Mouse (Mus musculus) left cerebral cortex, postnatal 25 days (tissue): ENCODE measurements around the gene Nab2. TPM values are rescaled to one million over a fixed set of nuclear protein-coding genes. Genes with fewer than 3 reads are reported as not detected.

Experiments used
- DNase-seq, 2 experiments: peaks; one replicate each; pipeline ENCODE4 v3.0.0; 2022; ENCODE audit warnings: low spot score in 2 of 2, mixed read lengths in 1 of 2
- intact Hi-C: fragments of 180-260 bp; cut with DNase I; formaldehyde crosslinking; loops from one replicate; pipeline ENCODE4 v1.15.1; 2025
- total RNA-seq, 2 experiments: library from RNA; stranded (reverse); gene quantifications; 2 replicates each; pipeline ENCODE4 v1.2.3; 2021

Gene Nab2
- total RNA-seq: 10 to 100 TPM; 40.2 to 43.9 TPM

GRCm38 (mm10) chr10:127668093-127669050, at the start of gene Nab2:
Gene Nab2 (minus strand): TSS chr10:127668568.
- intact Hi-C loops: loop anchor here (2.0 kb wide), 1 partner anchor 26 kb away; the partner anchor contains the start of gene Stat6
- DNase-seq: peak; percentile 81 to 89

DNA sequence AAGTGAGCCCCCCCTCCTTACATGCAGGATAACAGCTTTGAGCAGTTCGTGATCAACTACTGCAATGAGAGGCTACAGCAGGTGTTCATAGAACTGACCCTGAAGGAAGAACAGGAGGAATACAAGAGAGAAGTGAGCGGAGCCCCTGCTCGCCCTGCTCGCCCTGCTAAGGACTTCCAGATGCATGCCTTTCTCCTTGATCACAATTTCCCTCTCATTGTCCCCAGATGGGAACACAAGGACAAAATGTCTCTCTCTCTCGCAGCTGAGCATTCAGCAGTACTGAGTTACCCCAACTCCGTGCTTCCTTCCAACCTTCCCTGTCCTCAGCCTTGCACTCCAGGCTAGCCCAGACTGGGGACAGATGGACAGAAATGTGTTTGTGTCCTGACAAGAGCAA, 44.4 kb upstream of the Nab2 start:
- DNase-seq: no peak
- intact Hi-C loops: no loop called here

DNA sequence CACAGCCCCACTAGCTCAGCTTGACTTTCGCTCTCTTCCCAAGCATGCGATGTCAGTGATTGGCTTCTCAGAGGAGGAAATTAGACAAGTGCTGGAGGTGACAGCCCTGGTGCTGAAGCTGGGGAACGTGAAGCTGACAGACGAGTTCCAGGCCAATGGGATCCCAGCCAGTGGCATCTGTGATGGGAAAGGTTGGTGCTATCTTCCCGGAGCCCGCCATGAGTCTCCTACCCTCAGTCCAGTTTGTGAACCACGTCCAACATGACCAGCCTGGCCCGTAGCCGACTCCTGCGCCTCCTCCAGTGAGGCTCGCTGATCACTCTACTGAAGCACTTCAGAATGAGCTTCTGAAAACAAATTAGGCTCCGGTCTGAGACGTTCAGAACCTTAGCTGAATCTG, 42.0 kb upstream of the Nab2 start:
- intact Hi-C loops: no loop called here
- DNase-seq: no peak

DNA sequence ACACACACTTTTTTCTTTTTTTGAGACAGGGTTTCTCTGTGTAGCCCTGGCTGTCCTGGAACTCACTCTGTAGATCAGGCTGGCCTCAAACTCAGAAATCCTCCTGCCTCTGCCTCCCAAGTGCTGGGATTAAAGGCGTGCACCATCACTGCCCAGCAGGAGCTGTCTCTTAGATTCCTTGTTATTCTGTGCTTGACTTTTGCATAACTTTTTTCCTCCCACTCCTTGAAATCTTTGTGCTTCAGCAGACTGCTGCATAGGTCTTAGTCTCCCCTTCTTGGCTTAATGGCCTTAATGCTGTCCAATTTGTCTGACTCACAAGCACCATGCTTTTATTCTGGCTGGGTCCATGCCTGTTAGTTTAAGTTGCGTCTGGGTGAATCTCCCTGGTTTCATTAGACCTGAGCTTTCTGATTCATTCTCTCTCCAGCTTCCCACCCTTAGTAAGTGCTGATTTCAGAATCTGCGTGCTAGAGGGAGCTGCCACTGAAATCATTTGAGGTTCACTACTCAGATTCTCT, 40.5 kb upstream of the Nab2 start:
- intact Hi-C loops: no loop called here
- DNase-seq: no peak

GRCm38 (mm10) chr10:127707721-127708120, 39.4 kb upstream of the Nab2 start:
- intact Hi-C loops: no loop called here
- DNase-seq: no peak

DNA sequence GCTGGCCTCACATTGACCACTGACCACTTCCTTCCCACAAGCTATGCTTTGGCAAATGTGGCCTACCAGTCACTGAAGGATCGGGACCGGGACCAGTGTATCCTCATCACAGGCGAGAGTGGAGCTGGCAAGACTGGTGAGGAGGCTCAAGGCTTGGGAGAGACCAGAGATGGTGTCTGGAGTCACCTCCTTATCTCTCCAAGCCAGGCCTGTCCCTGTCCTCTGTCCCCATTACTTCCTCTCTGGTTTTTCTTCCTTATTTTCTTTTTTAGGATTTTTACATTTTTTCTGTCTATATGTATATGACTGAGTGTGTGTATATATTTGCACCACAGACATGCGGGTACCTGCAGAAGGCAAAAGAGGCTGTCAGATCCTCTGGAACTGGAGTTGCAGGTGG, 37.4 kb upstream of the Nab2 start:
- intact Hi-C loops: no loop called here
- no peak for DNase-seq

- intact Hi-C loops: no loop called here
- no peak for DNase-seq
Observed at GRCm38 (mm10) chr10:127704766-127705220, 36.4 kb upstream of the Nab2 start, which contains the start of gene Myo1a. Gene Myo1a (plus strand): TSS chr10:127705170.

DNA sequence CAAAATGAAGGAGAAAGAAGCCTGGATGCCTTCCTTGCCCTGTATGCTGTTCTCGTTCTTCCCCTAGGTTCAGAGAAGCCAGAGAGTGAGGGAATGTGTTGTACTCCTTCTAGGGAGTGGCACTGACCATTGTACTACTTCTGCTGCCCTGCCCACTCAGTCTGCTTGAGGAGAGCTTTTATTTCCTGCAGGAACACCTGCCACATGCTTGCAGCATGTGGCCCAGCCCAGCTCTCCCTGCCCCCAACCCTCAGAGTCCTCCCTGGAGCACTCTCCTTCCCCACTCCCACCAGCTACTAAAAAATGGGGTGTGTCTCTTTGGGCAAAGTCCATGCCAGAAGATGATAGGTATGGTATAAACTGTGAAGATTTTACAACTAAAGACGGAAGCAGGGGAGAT, 35.9 kb upstream of the Nab2 start:
- intact Hi-C loops: no loop called here
- no peak for DNase-seq

DNA sequence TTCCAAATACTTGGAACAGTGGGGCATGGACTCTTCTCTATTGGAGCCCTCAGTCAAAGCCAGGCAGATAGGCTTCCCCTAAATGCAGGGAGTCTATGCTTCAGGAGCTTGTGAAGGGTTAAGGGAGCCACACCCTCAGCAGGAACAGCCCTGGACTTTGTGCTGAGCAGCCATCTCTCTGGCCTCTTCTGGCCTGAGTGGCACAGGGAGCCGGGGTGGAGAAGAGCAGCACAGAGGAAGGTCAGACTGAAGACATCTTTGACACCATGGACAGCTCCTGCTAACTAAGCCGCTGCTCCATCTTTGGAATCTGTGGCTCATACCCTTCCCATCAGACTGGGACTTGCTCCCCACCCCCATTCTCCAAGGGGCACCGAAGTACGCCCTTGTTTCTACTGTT, 34.9 kb upstream of the Nab2 start:
- intact Hi-C loops: no loop called here
- DNase-seq: no peak

- intact Hi-C loops: loop anchor here (5.0 kb wide), 2 partner anchors 238 to 308 kb away; partner anchors contain the start of gene Hsd17b6
- no peak for DNase-seq
Observed at GRCm38 (mm10) chr10:127698966-127699365, 30.6 kb upstream of the Nab2 start.

DNA sequence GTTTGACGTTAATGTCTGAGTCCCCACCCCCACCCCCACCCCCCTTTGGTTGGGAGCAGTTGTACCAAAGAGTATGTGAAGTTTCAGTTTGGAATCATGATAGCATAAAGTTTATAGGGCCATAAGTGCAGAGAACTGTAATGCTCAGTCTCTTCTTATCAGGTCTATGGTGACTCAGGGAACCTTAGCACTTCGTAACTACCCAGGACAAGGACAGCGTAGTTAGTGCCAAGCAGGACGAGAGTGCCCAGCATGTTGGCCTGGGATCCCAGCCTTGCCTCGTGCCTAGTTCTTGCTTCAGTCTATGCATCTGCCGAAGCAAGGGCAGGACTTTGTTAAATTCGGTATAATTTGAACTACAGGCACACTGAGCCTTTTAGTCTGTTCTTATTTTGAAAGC, 27.4 kb upstream of the Nab2 start:
- intact Hi-C loops: loop anchor here (5.0 kb wide), 2 partner anchors 242 to 312 kb away; partner anchors contain the start of gene Hsd17b6
- no peak for DNase-seq

- peak; percentile 30 to 32 for DNase-seq
- intact Hi-C loops: loop anchor here (1.0 to 5.0 kb wide), 3 partner anchors 40 to 313 kb away; partner anchors contain the start of gene Hsd17b6
Observed at GRCm38 (mm10) chr10:127694636-127695035, 26.3 kb upstream of the Nab2 start.

DNA sequence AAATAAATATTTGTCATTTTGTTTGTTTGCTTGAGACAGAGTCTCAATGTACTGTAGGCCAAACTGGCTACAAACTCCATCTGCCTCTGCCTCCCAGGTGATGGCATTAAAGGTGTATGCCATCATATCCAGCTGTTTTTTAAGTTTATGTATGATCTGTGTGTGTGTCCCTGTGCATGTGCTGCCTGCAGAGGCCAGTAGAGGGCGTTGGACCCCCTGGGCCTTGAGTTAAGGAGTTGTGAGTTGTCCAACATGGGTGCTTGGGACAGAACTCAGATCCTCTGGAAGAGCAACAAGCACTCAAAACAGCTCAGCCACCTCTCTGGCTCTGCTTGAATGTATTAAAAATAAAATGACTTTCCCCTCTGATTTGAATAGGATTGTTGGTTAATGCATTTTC, 22.7 kb upstream of the Nab2 start:
- intact Hi-C loops: no loop called here
- no peak for DNase-seq

- no peak for DNase-seq
- intact Hi-C loops: no loop called here
Observed at GRCm38 (mm10) chr10:127682886-127683285, 14.5 kb upstream of the Nab2 start.

DNA sequence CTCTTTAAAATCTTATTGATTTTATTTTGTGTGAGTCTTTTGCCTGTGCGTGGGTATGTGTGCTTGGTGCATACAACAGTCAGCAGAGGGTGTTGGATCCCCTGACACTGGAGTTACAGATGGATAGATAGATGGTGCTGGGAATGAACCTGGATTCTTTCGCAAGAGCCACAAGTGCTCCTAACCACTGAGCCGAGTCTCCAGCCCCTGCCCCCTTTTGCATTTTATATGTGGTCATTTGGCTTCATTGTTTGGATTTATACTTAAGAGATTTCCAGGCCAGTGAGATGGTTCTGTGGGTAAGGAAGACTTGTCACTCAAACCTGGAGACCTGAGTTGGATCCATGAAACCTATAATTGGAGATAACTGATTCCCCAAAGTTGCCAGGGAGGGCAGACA, 11.5 kb upstream of the Nab2 start:
- DNase-seq: no peak
- intact Hi-C loops: loop anchor here (2.0 to 5.0 kb wide), 2 partner anchors 59 to 257 kb away; partner anchors contain the start of gene Zbtb39

DNA sequence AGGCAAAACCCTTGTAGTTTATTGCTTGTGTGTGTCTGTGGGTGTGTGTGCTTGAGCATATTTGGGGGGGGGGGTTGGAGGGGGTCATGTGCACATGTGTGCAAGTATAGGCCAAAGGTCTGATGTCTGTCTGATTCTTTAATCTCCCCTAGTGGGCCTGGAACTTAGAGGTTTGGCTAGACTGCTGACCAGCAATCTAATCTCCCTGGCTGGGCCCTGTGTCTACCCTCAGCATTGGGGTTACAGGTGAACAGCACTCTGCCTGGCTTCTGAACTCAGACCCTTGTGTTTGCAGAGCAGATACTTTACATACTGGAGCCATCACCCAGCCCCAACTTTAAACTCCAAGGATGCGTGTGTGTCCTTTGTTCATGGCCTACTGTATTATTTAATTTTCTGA, 10.8 kb upstream of the Nab2 start:
- DNase-seq: no peak
- intact Hi-C loops: loop anchor here (2.0 to 5.0 kb wide), 2 partner anchors 60 to 258 kb away; partner anchors contain the start of gene Zbtb39

GRCm38 (mm10) chr10:127677591-127678336, 9.4 kb upstream of the Nab2 start:
- intact Hi-C loops: loop anchor here (2.0 to 5.0 kb wide), 2 partner anchors 61 to 260 kb away; partner anchors contain the start of gene Zbtb39
- DNase-seq: peak; percentile 46 to 81

DNA sequence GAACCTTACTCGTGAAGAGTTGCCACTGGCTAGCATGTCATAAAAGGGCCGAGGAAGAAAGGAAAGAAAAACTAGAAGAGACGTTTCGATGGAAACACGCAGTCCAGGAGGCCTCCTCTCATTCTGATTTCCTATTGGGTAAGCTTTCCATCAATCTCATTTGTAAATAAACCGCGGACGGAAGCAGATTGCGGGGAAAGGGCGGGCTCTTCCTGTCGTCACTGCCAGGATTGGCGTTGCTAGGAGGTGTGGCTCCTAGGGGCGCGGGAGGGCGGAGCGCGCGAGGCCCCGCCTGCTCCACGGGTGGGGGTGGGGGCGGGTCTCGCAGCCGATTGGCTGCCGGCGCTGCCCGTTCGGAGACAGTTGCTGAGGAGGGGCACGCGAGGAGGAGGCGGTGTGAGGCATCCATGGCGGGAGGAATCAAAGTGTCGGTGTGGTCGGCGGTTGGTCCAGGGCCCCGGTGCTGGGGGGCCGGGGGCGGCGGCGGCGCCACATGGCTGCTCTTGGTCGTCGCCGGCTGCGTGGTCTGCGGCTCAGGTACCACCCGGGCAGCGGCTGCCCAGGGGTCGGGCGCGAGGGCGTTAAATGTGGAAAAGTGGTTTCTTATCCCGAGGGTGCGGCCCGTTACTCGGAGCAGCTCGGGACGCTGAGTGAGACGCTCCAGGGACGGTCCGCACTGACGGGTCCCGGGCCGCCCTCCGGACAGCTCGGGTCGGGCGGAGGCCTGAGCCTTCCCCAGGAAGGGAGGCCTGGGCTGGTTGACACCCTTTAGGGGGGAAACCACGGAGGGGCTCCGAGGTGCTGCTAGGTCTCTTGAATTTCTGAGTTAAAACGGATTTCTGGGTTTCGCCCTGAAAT, 8.6 kb upstream of the Nab2 start:
- intact Hi-C loops: loop anchor here (5.0 kb wide), 1 partner anchor 260 kb away; no protein-coding TSS in a partner anchor
- DNase-seq: peak; percentile 93 to 99
